Mouse (Mus musculus) stomach, adult 2 months (tissue): Measurements from ENCODE around the gene Slco3a1. TPM values are rescaled to one million over a fixed set of nuclear protein-coding genes. Genes with fewer than 3 reads are reported as not detected.

ENCODE experiments used
- polyA plus RNA-seq: library from polyadenylated mRNA; depleted of rRNA; stranded (reverse); fragments of >200 nt; gene quantifications from 2 replicates; pipeline ENCODE4 v1.2.3, GENCODE M21; 2012; rRNA removed

Gene Slco3a1
- polyA plus RNA-seq: 12.7 and 12.9 TPM in 2 replicates

GRCm38 (mm10) chr7:74554608-74555311 lies at the start of gene Slco3a1:
Gene Slco3a1, minus strand, starts transcription at chr7:74554780.

